Mouse (Mus musculus): ENCODE measurements at regions not wholly inside any gene's neighbourhood (a gene's known extent, or its start where the extent isn't known, plus 50 kb on each side); places are given as distances from the start of the nearest gene placed in this dataset.
A peak's percentile ranks its signal among the peaks of the same experiment; 100 is the strongest.

DNA sequence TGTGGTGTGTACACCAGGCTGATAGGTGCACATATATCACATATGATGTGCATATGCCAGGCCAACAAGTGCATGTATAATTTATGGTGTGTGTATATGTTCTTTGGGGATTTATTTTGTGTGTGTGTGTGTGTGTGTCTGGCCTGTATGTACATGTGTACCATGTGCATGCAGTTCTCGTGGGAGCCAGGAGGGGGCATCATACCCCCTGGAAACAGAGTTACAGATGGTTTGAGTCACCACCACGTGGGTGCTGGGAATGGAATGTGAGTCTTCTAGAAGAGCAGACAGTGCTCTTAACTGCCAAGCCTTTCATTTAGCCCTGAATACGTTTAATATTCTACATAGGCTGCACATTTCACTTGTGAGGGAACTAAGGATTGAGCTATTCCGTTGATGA is 92.0 kb upstream of the Gm26897 start:
- Histone ChIP-seq H3K27me3 (replicated peaks; ENCODE audit: insufficient read depth, low read length) (no peaks in the 10 kb centered on the region), H3K9me3 (ENCODE audit: low read length) (no peaks in the 10 kb centered on the region), H3K4me1 (ENCODE audit: insufficient read depth, low read depth, low read length) (no peaks in the 10 kb centered on the region), H3K4me3 (ENCODE audit: low read depth, low read length) (no peak overlapping the region), H3K9ac (replicated peaks; ENCODE audit: low read depth) (no peak overlapping the region), H3K27ac (ENCODE audit: low read length) (no peak overlapping the region), H3K36me3 (ENCODE audit: insufficient read depth, low read length) (no peaks in the 10 kb centered on the region), H3K4me2 (replicated peaks; ENCODE audit: low read depth, low read length) (no peak overlapping the region)
- TF ChIP-seq EP300 (IDR thresholded peaks at IDR 0.05) (no peak), CTCF (IDR thresholded peaks at IDR 0.05) (peak; percentile 32; the same call in 1 of the 2 replicates)
- WGBS, result 74% methylated on average over 4 of the region's 4 CpGs
- ATAC-seq (no peak), DNase-seq (ENCODE audit: low spot score) (no peak)

DNA sequence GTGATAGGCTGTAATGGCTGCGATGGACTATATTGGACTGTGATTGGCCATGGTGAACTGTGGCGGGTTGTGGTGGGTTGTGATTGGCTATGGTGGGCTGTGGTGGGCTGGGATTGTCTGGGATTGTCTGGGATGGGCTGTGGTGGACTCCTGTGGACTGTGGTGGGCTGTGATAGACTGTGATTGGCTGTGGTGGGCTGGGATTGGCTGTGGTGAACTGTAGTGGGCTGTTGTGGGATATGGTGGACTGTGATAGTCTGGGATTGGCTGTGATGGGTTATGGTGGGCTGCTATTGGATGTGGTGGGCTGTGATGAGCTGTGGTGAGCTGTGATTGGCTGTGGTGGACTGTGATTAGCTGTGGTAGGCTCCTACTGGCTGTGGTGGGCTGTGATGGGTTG is 89.6 kb upstream of the Gm26897 start:
- no peaks in the 10 kb centered on the region for H3K36me3 ChIP-seq (ENCODE audit: insufficient read depth, low read length)
- TF ChIP-seq EP300 (IDR thresholded peaks at IDR 0.05) (no peak), CTCF (IDR thresholded peaks at IDR 0.05) (no peak)
- H3K27ac ChIP-seq (ENCODE audit: low read length), result no peak overlapping the region
- peaks cover 3% of the 10 kb centered on the region; the same call in 1 of the 2 replicates for H3K4me1 ChIP-seq (ENCODE audit: insufficient read depth, low read depth, low read length)
- H3K9me3 ChIP-seq (ENCODE audit: low read length), result no peaks in the 10 kb centered on the region
- no peaks in the 10 kb centered on the region for H3K27me3 ChIP-seq (replicated peaks; ENCODE audit: insufficient read depth, low read length)
- no peak overlapping the region for H3K4me2 ChIP-seq (replicated peaks; ENCODE audit: low read depth, low read length)
- ATAC-seq (no peak), DNase-seq (ENCODE audit: low spot score) (no peak)
- WGBS, result 97% methylated on average over 2 of the region's 2 CpGs
- no peak overlapping the region for H3K4me3 ChIP-seq (ENCODE audit: low read depth, low read length)
- no peak overlapping the region for H3K9ac ChIP-seq (replicated peaks; ENCODE audit: low read depth)

DNA sequence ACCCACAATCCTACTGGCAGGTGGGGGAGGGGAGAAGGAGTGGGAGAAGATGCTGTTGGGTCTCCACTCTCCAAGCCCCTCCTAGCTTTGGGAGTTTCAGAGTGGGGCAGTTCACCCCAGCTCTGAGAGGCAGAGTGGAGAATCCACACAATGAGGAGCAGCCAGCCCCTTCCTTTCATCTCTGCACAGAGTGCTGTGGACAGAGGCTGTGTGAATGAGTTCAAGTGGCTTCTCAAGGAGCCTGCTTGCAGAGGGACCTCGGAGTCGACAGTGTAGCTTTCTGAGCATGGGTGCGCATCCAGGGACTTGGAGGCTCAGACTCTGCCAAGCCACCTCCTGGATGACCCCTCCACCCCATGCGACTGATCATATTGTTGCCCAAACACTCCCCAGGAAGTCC is 88.9 kb upstream of the Gm26897 start:
- H3K9me3 ChIP-seq (ENCODE audit: low read length), result no peaks in the 10 kb centered on the region
- DNase-seq (ENCODE audit: low spot score), result no peak

DNA sequence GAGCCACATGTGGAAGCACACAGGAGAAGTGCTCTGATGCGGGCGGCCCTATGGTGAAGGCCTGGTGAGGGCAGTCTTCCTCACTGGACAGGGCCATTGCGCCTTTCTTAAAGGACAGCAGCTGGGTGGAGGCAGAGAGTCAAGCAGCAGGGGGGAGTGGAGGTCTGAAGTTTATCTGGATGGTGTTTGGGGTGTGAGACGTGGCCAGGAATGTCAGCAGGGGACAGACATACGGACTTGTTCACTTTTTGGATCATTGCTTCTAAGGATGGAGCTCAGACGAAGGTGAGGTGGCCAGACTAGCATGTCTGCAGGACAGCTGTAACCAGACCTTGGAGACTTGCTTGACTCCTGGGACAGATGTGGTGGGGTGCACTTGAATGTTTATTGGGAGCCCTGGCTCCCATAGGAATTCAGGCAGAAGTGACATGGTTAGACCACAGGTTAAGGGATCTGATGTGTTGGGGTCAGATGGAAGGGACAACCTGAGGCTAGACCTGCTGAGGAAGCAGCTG is 86.0 kb upstream of the Gm26897 start:
- Histone ChIP-seq H3K4me3 (ENCODE audit: low read depth, low read length) (no peak overlapping the region), H3K27ac (ENCODE audit: low read length) (no peak overlapping the region)

More for the DNA sequence above, 88.9 kb upstream of the Gm26897 start:
- ATAC-seq, result no peak
- Histone ChIP-seq H3K36me3 (ENCODE audit: insufficient read depth, low read length) (no peaks in the 10 kb centered on the region), H3K27me3 (replicated peaks; ENCODE audit: insufficient read depth, low read length) (no peaks in the 10 kb centered on the region), H3K4me3 (ENCODE audit: low read depth, low read length) (no peak overlapping the region), H3K27ac (ENCODE audit: low read length) (no peak overlapping the region), H3K4me1 (ENCODE audit: insufficient read depth, low read depth, low read length) (peaks cover 3% of the 10 kb centered on the region; the same call in 1 of the 2 replicates), H3K4me2 (replicated peaks; ENCODE audit: low read depth, low read length) (no peak overlapping the region), H3K9ac (replicated peaks; ENCODE audit: low read depth) (no peak overlapping the region)
- 43% methylated on average over 4 of the region's 4 CpGs for WGBS
- TF ChIP-seq EP300 (IDR thresholded peaks at IDR 0.05) (no peak), CTCF (IDR thresholded peaks at IDR 0.05) (no peak)

DNA sequence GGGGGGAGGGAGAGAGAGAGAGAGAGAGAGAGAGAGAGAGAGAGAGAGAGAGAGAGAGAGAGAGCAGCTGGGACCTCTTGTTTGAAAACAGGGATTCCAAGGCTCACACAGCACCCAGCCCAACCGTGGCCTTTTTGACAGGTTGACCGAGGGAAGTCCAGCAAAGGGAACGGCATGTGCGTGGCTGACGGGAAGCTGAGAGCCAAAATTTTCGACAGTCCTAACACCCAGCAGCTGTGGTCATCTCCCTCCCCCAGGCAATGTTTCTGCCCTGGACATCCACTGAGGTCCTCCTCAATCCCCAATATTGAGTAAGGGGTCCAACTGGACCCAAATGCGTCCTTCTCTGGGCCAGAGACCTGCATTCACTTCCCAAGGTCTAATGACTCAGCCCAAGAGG is 85.2 kb upstream of the Gm26897 start:
- no peak overlapping the region for H3K4me2 ChIP-seq (replicated peaks; ENCODE audit: low read depth, low read length)

More for the DNA sequence above, 86.0 kb upstream of the Gm26897 start:
- Histone ChIP-seq H3K4me1 (ENCODE audit: insufficient read depth, low read depth, low read length) (peaks cover 3% of the 10 kb centered on the region; the same call in 1 of the 2 replicates), H3K9ac (replicated peaks; ENCODE audit: low read depth) (no peak overlapping the region), H3K27me3 (replicated peaks; ENCODE audit: insufficient read depth, low read length) (no peaks in the 10 kb centered on the region), H3K9me3 (ENCODE audit: low read length) (no peaks in the 10 kb centered on the region), H3K36me3 (ENCODE audit: insufficient read depth, low read length) (no peaks in the 10 kb centered on the region), H3K4me2 (replicated peaks; ENCODE audit: low read depth, low read length) (no peak overlapping the region)
- TF ChIP-seq EP300 (IDR thresholded peaks at IDR 0.05) (no peak), CTCF (IDR thresholded peaks at IDR 0.05) (no peak)
- ATAC-seq, result no peak
- WGBS, result 75% methylated on average over 6 of the region's 6 CpGs
- DNase-seq (ENCODE audit: low spot score), result no peak

DNA sequence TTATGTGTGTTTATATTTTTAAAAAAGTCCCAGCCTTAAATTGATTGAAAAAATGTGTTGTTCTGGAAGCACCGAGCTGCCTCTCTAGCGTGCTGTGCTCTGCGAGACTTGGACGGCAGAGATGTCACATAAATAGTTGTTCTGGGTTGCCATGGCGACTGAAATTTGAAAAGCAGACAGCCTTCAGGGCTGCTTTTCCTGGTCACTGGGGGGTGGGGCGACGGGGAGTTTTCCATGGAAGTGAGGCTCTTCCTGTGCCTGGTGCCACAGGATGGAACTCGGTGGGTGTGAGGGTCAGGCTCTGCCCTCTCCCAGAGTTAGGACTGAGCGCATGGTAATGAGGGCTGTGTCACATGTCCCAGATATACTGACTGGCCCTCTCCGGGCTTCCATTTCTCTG is 84.7 kb upstream of the Gm26897 start:
- no peaks in the 10 kb centered on the region for H3K9me3 ChIP-seq (ENCODE audit: low read length)
- H3K27ac ChIP-seq (ENCODE audit: low read length), result no peak overlapping the region
- no peak overlapping the region for H3K4me2 ChIP-seq (replicated peaks; ENCODE audit: low read depth, low read length)
- H3K4me3 ChIP-seq (ENCODE audit: low read depth, low read length), result no peak overlapping the region
- H3K9ac ChIP-seq (replicated peaks; ENCODE audit: low read depth), result no peak overlapping the region
- TF ChIP-seq CTCF (IDR thresholded peaks at IDR 0.05) (no peak), EP300 (IDR thresholded peaks at IDR 0.05) (no peak)
- H3K36me3 ChIP-seq (ENCODE audit: insufficient read depth, low read length), result no peaks in the 10 kb centered on the region
- peak; percentile 90 for DNase-seq (ENCODE audit: low spot score)
- WGBS, result 10% methylated on average over 10 of the region's 10 CpGs
- ATAC-seq, result peak; percentile 88
- H3K4me1 ChIP-seq (ENCODE audit: insufficient read depth, low read depth, low read length), result peaks cover 3% of the 10 kb centered on the region; the same call in 1 of the 2 replicates
- H3K27me3 ChIP-seq (replicated peaks; ENCODE audit: insufficient read depth, low read length), result no peaks in the 10 kb centered on the region

More for the DNA sequence above, 85.2 kb upstream of the Gm26897 start:
- Histone ChIP-seq H3K9me3 (ENCODE audit: low read length) (no peaks in the 10 kb centered on the region), H3K36me3 (ENCODE audit: insufficient read depth, low read length) (no peaks in the 10 kb centered on the region), H3K4me3 (ENCODE audit: low read depth, low read length) (no peak overlapping the region), H3K9ac (replicated peaks; ENCODE audit: low read depth) (no peak overlapping the region), H3K4me1 (ENCODE audit: insufficient read depth, low read depth, low read length) (peaks cover 3% of the 10 kb centered on the region; the same call in 1 of the 2 replicates), H3K27me3 (replicated peaks; ENCODE audit: insufficient read depth, low read length) (no peaks in the 10 kb centered on the region), H3K27ac (ENCODE audit: low read length) (no peak overlapping the region)
- 31% methylated on average over 7 of the region's 7 CpGs for WGBS
- DNase-seq (ENCODE audit: low spot score), result peak; percentile 81
- no peak for TF ChIP-seq CTCF (IDR thresholded peaks at IDR 0.05)
- no peak; the same call in 1 of the 2 replicates for TF ChIP-seq EP300 (IDR thresholded peaks at IDR 0.05)
- peak; percentile 81 for ATAC-seq

All from lung, postnatal 0 days (tissue).